Mouse (Mus musculus): ENCODE data around the gene Sidt1. TPM values are rescaled to one million over a fixed set of nuclear protein-coding genes. Genes with fewer than 3 reads are reported as not detected.
A peak's percentile ranks its signal among the peaks of the same experiment; 100 is the strongest.

Gene Sidt1
- polyA plus RNA-seq, 1 experiment from 2014 or later, result 13.3 TPM

DNA sequence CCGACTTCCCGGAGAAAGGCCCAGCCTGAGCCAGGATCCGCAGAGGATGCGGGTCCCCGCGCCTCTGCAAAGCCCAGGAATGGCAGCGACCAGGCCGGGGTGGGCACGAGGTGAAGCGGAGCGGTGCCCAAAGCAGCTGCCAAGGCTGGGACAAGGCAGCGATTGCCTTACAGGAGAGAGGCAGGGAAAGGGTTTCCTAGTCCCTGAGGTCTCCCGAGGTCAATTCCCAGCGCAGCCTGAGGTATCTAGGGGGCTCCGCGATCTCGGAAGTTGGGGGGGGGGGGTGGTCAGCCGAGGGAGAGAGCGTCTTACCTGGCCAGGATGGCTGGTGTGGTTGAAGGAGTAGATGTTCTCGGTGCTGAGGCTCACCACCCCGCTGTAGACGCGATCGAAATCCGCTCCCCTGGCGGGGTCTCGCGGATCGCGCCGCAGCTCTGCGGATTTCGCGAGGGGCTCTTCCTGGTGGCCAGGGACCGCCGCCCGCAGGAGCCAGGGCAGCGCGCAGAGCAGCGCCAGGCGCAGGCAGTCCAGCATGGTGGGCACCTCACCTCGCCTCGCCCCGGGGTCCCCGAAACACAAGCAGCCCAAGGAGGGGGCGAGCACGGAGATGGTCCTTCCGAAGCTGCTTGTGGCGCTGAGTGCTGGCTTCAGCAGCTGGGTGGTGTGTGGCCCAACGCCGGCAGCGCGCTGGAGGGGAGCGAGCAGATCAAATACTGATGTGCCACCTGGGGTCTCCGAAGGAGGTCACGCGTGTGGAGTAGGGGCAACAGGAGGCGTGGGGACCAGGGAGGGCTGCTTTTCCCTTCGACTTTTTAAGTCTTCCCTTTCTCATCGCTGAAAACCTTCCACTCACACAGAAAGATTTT is 768 bp downstream of the Sidt1 start:
- ATAC-seq (ENCODE audit: low FRiP score), result peak; percentile 79
- H3K9ac ChIP-seq (replicated peaks), result peak overlapping the region; percentile 78
- H3K4me1 ChIP-seq, result peaks cover 20% of the 10 kb centered on the region
- peaks cover 9% of the 10 kb centered on the region for H3K27me3 ChIP-seq (replicated peaks)
- H3K36me3 ChIP-seq, result no peaks in the 10 kb centered on the region
- no peaks in the 10 kb centered on the region for H3K9me3 ChIP-seq (replicated peaks)
- peak overlapping the region; percentile 73 for H3K4me3 ChIP-seq (replicated peaks)
- WGBS, result under 1% methylated on average over 60 of the region's 60 CpGs
- peak overlapping the region; percentile 96 for H3K4me2 ChIP-seq
- peak overlapping the region; percentile 63; the same call in 1 of the 2 replicates for H3K27ac ChIP-seq (replicated peaks)

DNA sequence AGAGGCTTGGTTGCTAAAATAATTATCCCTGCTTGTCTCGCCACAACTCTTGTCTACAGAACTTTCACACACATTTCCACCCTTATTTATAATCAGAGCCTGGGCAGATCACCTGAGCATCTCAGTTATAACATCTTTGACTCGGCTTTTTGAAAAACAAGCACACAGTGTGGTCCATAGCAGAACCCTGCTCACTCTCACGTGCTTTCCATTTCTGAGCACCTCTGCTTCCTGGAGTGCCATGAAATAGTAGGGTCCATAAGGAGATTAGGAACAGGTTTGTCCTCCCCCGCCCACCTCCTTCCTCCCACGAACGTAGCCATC is 1.4 kb downstream of the Sidt1 start:
- Histone ChIP-seq H3K27me3 (replicated peaks) (peaks cover 9% of the 10 kb centered on the region), H3K27ac (replicated peaks) (peak overlapping the region; percentile 7; the same call in 1 of the 2 replicates), H3K4me3 (replicated peaks) (peak overlapping the region; percentile 73), H3K4me1 (peaks cover 20% of the 10 kb centered on the region), H3K9ac (replicated peaks) (peak overlapping the region; percentile 78), H3K4me2 (peak overlapping the region; percentile 96), H3K36me3 (no peaks in the 10 kb centered on the region), H3K9me3 (replicated peaks) (no peaks in the 10 kb centered on the region)
- 12% methylated on average over 6 of the region's 6 CpGs for WGBS
- no peak; the same call in 1 of the 2 replicates for ATAC-seq (ENCODE audit: low FRiP score)

DNA sequence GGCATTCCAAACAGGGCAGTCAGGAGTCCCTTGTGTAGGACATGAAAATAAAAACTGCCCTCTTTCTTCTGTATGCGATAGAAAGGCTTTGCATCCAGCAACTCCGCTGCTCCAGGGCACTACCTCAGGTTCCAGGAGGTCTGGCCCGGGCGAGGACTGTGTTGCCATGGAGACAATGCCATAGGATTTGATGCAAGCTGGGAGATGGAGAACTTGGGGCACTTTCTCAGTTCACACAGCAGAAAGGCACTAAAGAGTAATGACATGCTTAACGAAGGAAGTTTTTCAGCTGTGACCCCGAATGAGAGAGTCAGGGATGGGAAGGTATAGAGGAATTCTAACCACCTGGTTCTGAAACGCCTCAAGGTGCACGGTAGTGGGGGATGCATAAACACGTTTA is 1.8 kb downstream of the Sidt1 start:
- Histone ChIP-seq H3K36me3 (no peaks in the 10 kb centered on the region), H3K4me3 (replicated peaks) (peak overlapping the region; percentile 73), H3K9me3 (replicated peaks) (no peaks in the 10 kb centered on the region), H3K27ac (replicated peaks) (no peak overlapping the region), H3K27me3 (replicated peaks) (peaks cover 9% of the 10 kb centered on the region), H3K9ac (replicated peaks) (no peak overlapping the region; the same call in 1 of the 2 replicates), H3K4me1 (peaks cover 20% of the 10 kb centered on the region), H3K4me2 (peak overlapping the region; percentile 96)
- WGBS, result 18% methylated on average over 9 of the region's 9 CpGs
- peak; percentile 36; the same call in 1 of the 2 replicates for ATAC-seq (ENCODE audit: low FRiP score)

DNA sequence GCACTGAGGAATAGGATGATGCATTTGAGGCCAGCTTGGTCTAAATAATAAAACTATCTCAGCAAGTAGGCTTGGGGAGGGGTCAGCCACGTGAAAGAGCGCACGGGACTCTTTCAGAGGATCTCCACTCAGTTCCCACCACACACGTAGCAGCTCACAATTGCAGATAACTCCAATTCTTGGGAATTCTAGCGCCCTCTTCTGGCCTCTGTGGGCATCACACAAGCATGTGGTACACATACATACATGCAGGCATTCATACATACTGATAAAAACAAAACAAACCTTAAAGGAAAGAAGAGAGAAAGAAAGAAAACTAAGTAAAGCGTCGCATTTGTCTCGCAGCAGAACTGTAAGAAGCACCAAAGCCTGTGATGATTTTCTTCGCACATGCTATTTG is 2.3 kb downstream of the Sidt1 start:
- H3K9me3 ChIP-seq (replicated peaks), result no peaks in the 10 kb centered on the region
- peak overlapping the region; percentile 73; the same call in 1 of the 2 replicates for H3K4me3 ChIP-seq (replicated peaks)
- no peak overlapping the region for H3K27ac ChIP-seq (replicated peaks)
- no peaks in the 10 kb centered on the region for H3K36me3 ChIP-seq
- H3K27me3 ChIP-seq (replicated peaks), result peaks cover 9% of the 10 kb centered on the region
- H3K4me2 ChIP-seq, result peak overlapping the region; percentile 96
- WGBS, result 83% methylated on average over 9 of the region's 9 CpGs
- ATAC-seq (ENCODE audit: low FRiP score), result no peak
- peaks cover 20% of the 10 kb centered on the region for H3K4me1 ChIP-seq
- no peak overlapping the region for H3K9ac ChIP-seq (replicated peaks)

DNA sequence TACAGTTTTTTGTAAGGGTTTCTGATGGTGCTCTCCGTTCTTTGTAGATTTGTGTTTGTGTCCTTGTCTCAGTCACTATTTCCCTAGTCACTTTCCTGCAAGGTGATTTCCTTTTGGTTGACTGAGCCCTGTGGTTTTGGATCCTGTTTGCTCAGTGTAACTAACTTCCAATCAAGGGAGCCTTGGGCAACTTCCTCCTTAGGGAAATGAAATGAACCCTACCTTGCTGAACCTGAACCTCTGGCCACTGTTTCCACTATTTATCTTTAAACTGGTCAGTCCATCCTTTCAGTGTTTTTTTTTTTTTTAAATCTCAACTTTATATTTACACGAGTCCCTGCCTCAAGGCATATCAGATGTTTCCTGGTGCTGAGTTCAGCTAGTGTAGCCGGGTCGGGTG is 4.4 kb downstream of the Sidt1 start:
- H3K27me3 ChIP-seq (replicated peaks), result peaks cover under 1% of the 10 kb centered on the region
- H3K4me1 ChIP-seq, result peaks cover 20% of the 10 kb centered on the region
- H3K27ac ChIP-seq (replicated peaks), result no peak overlapping the region
- H3K4me2 ChIP-seq, result no peak overlapping the region
- H3K9me3 ChIP-seq (replicated peaks), result no peaks in the 10 kb centered on the region
- no peak overlapping the region for H3K4me3 ChIP-seq (replicated peaks)
- 81% methylated on average over 4 of the region's 4 CpGs for WGBS
- H3K9ac ChIP-seq (replicated peaks), result no peak overlapping the region
- H3K36me3 ChIP-seq, result no peaks in the 10 kb centered on the region
- ATAC-seq (ENCODE audit: low FRiP score), result no peak

GRCm38 (mm10) chr16:44320232-44320631 is 12.8 kb downstream of the Sidt1 start:
- ATAC-seq (ENCODE audit: low FRiP score), result no peak

DNA sequence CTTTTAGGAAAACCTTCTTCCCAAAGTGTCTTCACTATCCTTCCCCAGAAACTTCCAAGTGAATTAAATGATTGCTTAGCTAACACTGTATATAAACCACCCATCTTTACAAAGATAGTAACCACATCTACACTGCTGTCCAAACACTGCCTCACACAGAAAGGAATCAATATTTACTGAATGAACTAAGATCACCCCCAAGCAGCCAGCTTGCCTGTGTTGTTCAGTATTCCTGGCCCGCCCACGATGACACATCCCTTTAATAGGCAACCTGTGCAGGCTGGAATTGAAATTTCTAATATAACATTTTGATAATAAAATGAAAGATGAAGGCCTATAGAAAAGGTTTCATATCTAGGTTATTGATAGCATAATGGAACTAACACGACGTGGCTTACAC is 16.6 kb downstream of the Sidt1 start:
- no peaks in the 10 kb centered on the region for H3K27me3 ChIP-seq (replicated peaks)
- H3K4me3 ChIP-seq (replicated peaks), result no peak overlapping the region
- H3K4me2 ChIP-seq, result no peak overlapping the region
- H3K36me3 ChIP-seq, result no peaks in the 10 kb centered on the region
- H3K9ac ChIP-seq (replicated peaks), result no peak overlapping the region
- H3K9me3 ChIP-seq (replicated peaks), result no peaks in the 10 kb centered on the region
- H3K27ac ChIP-seq (replicated peaks), result no peak overlapping the region
- ATAC-seq (ENCODE audit: low FRiP score), result no peak
- no peaks in the 10 kb centered on the region; the same call in 1 of the 2 replicates for H3K4me1 ChIP-seq
- 77% methylated on average over 4 of the region's 4 CpGs for WGBS

More at GRCm38 (mm10) chr16:44320232-44320631, 12.8 kb downstream of the Sidt1 start:
- Histone ChIP-seq H3K36me3 (no peaks in the 10 kb centered on the region), H3K4me1 (no peaks in the 10 kb centered on the region; the same call in 1 of the 2 replicates), H3K9ac (replicated peaks) (no peak overlapping the region), H3K9me3 (replicated peaks) (no peaks in the 10 kb centered on the region), H3K27me3 (replicated peaks) (no peaks in the 10 kb centered on the region), H3K27ac (replicated peaks) (no peak overlapping the region), H3K4me2 (no peak overlapping the region), H3K4me3 (replicated peaks) (no peak overlapping the region)
- 64% methylated on average over 3 of the region's 3 CpGs for WGBS

- Histone ChIP-seq H3K36me3 (no peaks in the 10 kb centered on the region), H3K9ac (replicated peaks) (no peak overlapping the region), H3K9me3 (replicated peaks) (no peaks in the 10 kb centered on the region), H3K4me3 (replicated peaks) (no peak overlapping the region), H3K4me2 (no peak overlapping the region), H3K27ac (replicated peaks) (no peak overlapping the region), H3K4me1 (no peaks in the 10 kb centered on the region), H3K27me3 (replicated peaks) (no peaks in the 10 kb centered on the region)
- ATAC-seq (ENCODE audit: low FRiP score), result no peak
- 79% methylated on average over 4 of the region's 4 CpGs for WGBS
Measured at GRCm38 (mm10) chr16:44313422-44313821, 19.6 kb downstream of the Sidt1 start.

DNA sequence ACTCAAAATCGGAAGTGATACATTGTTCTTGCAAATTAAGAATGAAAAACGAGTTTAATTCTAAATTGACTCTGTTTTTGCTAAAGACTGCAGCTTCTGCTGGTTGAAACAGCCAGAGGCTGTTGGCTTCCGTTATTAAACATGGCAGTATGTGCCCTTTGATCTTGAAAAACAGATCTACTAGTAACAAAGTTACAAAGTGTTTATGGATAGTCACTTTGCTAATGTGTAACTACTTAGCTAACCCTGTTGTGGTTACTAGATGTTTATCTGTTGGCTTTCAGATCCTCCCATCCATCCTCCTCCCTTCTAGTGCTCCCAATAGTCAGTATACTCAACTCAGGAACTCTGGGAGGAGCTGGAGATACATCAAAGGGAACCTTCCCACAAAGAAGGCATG is 27.4 kb downstream of the Sidt1 start:
- no peaks in the 10 kb centered on the region for H3K36me3 ChIP-seq
- no peak overlapping the region for H3K27ac ChIP-seq (replicated peaks)
- whole genome bisulfite sequencing, result 64% methylated on average over 3 of the region's 3 CpGs
- H3K9me3 ChIP-seq (replicated peaks), result no peaks in the 10 kb centered on the region
- H3K4me2 ChIP-seq, result no peak overlapping the region
- H3K9ac ChIP-seq (replicated peaks), result no peak overlapping the region
- H3K27me3 ChIP-seq (replicated peaks), result no peaks in the 10 kb centered on the region
- ATAC-seq (ENCODE audit: low FRiP score), result no peak
- H3K4me1 ChIP-seq, result no peaks in the 10 kb centered on the region
- no peak overlapping the region for H3K4me3 ChIP-seq (replicated peaks)

- Histone ChIP-seq H3K27me3 (replicated peaks) (no peaks in the 10 kb centered on the region), H3K36me3 (no peaks in the 10 kb centered on the region), H3K9ac (replicated peaks) (no peak overlapping the region), H3K27ac (replicated peaks) (no peak overlapping the region), H3K4me2 (no peak overlapping the region), H3K4me1 (no peaks in the 10 kb centered on the region), H3K4me3 (replicated peaks) (no peak overlapping the region), H3K9me3 (replicated peaks) (no peaks in the 10 kb centered on the region)
- ATAC-seq (ENCODE audit: low FRiP score), result no peak
- 71% methylated on average over 2 of the region's 2 CpGs for WGBS
Measured at GRCm38 (mm10) chr16:44303822-44304221, 29.2 kb downstream of the Sidt1 start.

GRCm38 (mm10) chr16:44302126-44302892 is 30.7 kb downstream of the Sidt1 start:
- Histone ChIP-seq H3K4me1 (no peaks in the 10 kb centered on the region), H3K9me3 (replicated peaks) (no peaks in the 10 kb centered on the region), H3K27me3 (replicated peaks) (no peaks in the 10 kb centered on the region), H3K36me3 (no peaks in the 10 kb centered on the region), H3K4me3 (replicated peaks) (no peak overlapping the region), H3K27ac (replicated peaks) (no peak overlapping the region), H3K9ac (replicated peaks) (no peak overlapping the region), H3K4me2 (no peak overlapping the region; the same call in 1 of the 2 replicates)
- WGBS, result 63% methylated on average over 10 of the region's 10 CpGs
- no peak for ATAC-seq (ENCODE audit: low FRiP score)

Data from neural tube, embryonic 15.5 days (tissue).